Mouse (Mus musculus) heart, embryonic 16.5 days (tissue): ENCODE results near the gene Prnp. TPM values are rescaled to one million over a fixed set of nuclear protein-coding genes. Genes with fewer than 3 reads are reported as not detected.

ENCODE experiments used
- ATAC-seq: fragments of 200-750 bp; cut with Nextera tagmentation; replicated peaks from 2 replicates; pipeline ENCODE4 v1.8.0; 2017; ENCODE audit warnings: moderate number of reproducible peaks; ENCODE audit not compliant: insufficient read depth, low FRiP score; ENCODE audit errors: extremely low read depth
- H3K27ac ChIP-seq: fragments of 300-500 bp; sonication (generic); 2 replicates; pipeline ENCODE4 v1.5.1; 2014; ENCODE audit warnings: mild to moderate bottlenecking, low read length, control low read depth, moderate library complexity
- H3K27me3 ChIP-seq: fragments of 300-500 bp; sonication (generic); 2 replicates; pipeline ENCODE4 v1.6.1; 2014; ENCODE audit warnings: low read length, mixed read lengths; ENCODE audit not compliant: control insufficient read depth, insufficient read depth
- H3K36me3 ChIP-seq: fragments of 300-500 bp; sonication (generic); 2 replicates; pipeline ENCODE4 v1.6.1; 2014; ENCODE audit not compliant: control insufficient read depth, insufficient read depth
- H3K4me1 ChIP-seq: fragments of 300-500 bp; sonication (generic); 2 replicates; pipeline ENCODE4 v1.6.1; 2014; ENCODE audit warnings: low read length, mixed read lengths; ENCODE audit not compliant: control insufficient read depth, insufficient read depth
- H3K4me2 ChIP-seq: fragments of 300-500 bp; sonication (generic); 2 replicates; pipeline ENCODE4 v1.6.1; 2014; ENCODE audit warnings: low read depth, mild to moderate bottlenecking, control low read depth, low read length
- H3K4me3 ChIP-seq: fragments of 300-500 bp; sonication (generic); 2 replicates; pipeline ENCODE4 v1.5.1; 2014; ENCODE audit warnings: mild to moderate bottlenecking, control low read depth, low read length
- H3K9ac ChIP-seq: fragments of 300-500 bp; sonication (generic); 2 replicates; pipeline ENCODE4 v1.6.1; 2014; ENCODE audit warnings: low read length, control low read depth
- H3K9me3 ChIP-seq: fragments of 300-500 bp; sonication (generic); replicated peaks from 2 replicates; pipeline ENCODE4 v1.6.1; 2016; ENCODE audit warnings: low read length; ENCODE audit not compliant: control insufficient read depth
- WGBS: fragments of 180-500 bp; shearing (Covaris S2); extraction: QIAGEN DNeasy Blood & Tissue Kit; methylation state at CpG from one replicate; pipeline ENCODE4 v1.1.7; 2014; 5-methylcytosine and 5-hydroxymethylcytosine counted together
- polyA plus RNA-seq: library from polyadenylated mRNA; unstranded; fragments of >200 nt; fragmentation: Nextera tagmentation; extraction: Ambion mirVana; gene quantifications from 2 replicates; pipeline ENCODE4 v1.2.1, GENCODE M21; 2015

Prnp gene
- polyA plus RNA-seq, 1 experiment from 2014 or later, result 115 TPM

DNA sequence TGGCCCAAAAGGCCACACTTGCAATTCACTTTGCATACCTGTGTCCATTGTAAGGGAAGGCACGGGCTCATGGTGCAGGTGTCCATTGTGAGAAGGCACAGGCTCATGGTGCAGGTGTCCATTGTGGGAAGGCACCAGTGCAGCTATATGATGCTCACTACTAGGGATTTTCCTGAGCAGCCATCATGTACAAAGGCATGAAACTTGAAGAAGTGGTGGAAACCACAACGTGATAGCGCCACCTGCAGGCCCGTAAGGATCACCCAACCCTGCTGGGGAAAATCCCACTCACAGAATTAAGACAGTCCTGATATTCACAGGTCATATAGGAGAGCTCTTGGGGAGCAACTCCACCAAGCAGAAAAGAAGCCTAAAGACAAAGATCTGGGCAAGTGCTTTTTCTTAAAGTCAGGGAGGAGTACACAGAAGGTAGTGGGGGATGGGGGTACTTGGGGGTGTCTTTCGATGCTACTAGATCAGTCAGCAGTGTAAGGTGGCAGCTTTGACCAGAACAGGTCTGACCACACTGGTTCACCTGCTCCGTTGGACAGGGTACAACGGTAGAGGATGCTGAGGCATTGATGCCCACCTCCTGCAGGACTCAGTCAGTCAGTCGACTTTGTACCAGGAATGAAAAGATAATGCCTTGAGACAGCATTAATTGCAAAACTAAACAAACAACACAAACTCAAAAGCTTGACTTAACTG lies 29.8 kb downstream of the Prnp start:
- 42% methylated on average over 8 of the region's 8 CpGs for WGBS
- H3K9me3 ChIP-seq, result no peaks in the 10 kb centered on the region
- no peaks in the 10 kb centered on the region for H3K27me3 ChIP-seq
- H3K9ac ChIP-seq, result no peak overlapping the region
- peaks cover 7% of the 10 kb centered on the region for H3K36me3 ChIP-seq
- no peak overlapping the region for H3K4me2 ChIP-seq
- no peak overlapping the region for H3K27ac ChIP-seq
- peaks cover 9% of the 10 kb centered on the region; the same call in 1 of the 2 replicates for H3K4me1 ChIP-seq
- no peak for ATAC-seq
- no peak overlapping the region for H3K4me3 ChIP-seq

DNA sequence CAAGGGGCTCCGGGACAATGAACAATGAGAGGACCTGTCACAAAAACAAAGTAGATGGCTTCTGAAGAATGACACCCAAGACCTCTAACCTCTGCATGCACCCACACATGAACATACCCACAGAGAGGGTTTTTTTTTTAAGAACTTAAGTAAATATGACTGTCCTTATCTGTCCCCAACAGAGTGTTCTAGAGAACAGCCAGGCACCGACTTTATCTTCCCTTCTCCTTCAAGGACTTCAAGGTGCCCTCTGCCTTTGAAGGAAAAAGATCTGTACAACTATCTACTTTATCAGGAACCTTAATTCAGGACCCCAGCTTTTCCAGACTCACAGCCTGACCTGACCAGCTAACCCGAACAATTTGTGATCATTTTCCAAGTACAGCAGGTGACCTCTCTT lies 30.8 kb downstream of the Prnp start:
- Histone ChIP-seq H3K4me1 (peaks cover 3% of the 10 kb centered on the region; the same call in 1 of the 2 replicates), H3K4me3 (no peak overlapping the region), H3K9ac (no peak overlapping the region), H3K27me3 (no peaks in the 10 kb centered on the region), H3K4me2 (no peak overlapping the region), H3K27ac (no peak overlapping the region), H3K36me3 (peaks cover 7% of the 10 kb centered on the region), H3K9me3 (no peaks in the 10 kb centered on the region)
- 43% methylated on average over 3 of the region's 3 CpGs for WGBS
- no peak for ATAC-seq

DNA sequence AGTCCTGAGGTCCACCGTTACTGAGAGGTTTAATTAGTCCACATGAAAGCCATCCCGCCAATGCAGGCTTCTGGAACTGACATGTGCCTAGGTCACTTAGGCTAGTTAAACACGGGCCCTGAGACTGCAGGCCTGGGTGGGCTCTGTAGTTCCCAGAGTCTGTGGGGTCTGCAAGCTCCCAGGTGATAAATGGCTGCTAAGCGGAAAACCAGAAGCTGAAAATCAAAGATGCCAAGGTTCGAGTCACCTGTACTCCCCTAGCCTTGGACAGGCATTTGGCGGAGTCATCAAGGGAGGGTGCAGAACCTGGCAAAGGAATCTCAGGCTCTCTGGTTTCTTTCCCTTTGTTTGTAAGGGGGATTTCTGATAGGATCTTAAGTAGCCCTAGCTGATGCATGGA lies 31.8 kb downstream of the Prnp start:
- no peak overlapping the region for H3K27ac ChIP-seq
- H3K9ac ChIP-seq, result no peak overlapping the region
- no peaks in the 10 kb centered on the region for H3K4me1 ChIP-seq
- ATAC-seq, result no peak
- no peak overlapping the region for H3K4me2 ChIP-seq
- peaks cover 6% of the 10 kb centered on the region for H3K36me3 ChIP-seq
- no peaks in the 10 kb centered on the region for H3K9me3 ChIP-seq
- no peak overlapping the region for H3K4me3 ChIP-seq
- no peaks in the 10 kb centered on the region for H3K27me3 ChIP-seq
- WGBS, result 78% methylated on average over 6 of the region's 6 CpGs

DNA sequence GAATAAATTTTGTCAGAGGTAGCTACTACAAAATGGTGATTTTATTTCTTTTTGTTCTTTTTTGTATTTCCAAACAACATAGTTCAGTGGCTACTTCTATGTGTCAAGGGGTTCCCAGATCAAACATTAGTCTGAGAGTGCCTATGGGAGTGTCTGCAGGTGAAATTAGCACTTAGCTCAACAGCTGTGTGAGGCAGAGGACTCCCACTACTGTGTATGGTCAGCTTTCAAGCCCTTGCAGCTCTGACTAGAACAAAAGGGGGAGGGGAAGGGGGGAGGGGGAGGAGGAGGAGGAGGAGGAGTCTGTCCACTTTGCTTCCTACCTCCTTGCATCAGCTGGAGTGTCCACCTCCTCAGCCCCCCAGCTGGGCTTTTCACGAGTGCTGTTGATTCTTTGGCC lies 34.6 kb downstream of the Prnp start:
- Histone ChIP-seq H3K4me3 (no peak overlapping the region), H3K36me3 (no peaks in the 10 kb centered on the region), H3K27me3 (no peaks in the 10 kb centered on the region), H3K4me2 (no peak overlapping the region), H3K27ac (no peak overlapping the region), H3K4me1 (no peaks in the 10 kb centered on the region), H3K9me3 (no peaks in the 10 kb centered on the region), H3K9ac (no peak overlapping the region)
- no peak for ATAC-seq
- 35% methylated on average over 1 of the region's 1 CpGs for WGBS

DNA sequence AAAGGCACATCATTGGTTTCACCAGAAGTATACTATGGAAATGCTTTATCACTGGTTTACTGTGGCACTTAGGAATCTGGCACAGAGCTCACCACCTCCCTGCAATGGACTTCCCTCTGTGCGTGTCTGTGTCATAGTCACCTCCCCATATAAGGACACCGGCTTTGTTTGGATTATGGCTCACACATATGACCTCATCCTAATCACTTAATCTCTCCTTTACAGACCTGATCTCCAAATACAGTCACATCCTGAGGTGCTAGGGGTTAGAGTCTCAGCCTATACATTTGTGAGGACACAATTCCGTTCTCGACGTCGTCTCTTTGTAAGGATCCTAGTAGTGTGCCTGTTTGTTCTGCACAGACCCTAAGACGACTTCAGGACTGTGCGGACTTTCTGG lies 35.5 kb downstream of the Prnp start:
- H3K9me3 ChIP-seq, result no peaks in the 10 kb centered on the region
- H3K4me2 ChIP-seq, result no peak overlapping the region
- no peaks in the 10 kb centered on the region for H3K4me1 ChIP-seq
- H3K27me3 ChIP-seq, result no peaks in the 10 kb centered on the region
- H3K4me3 ChIP-seq, result no peak overlapping the region
- ATAC-seq, result no peak; the same call in 1 of the 2 replicates
- no peaks in the 10 kb centered on the region for H3K36me3 ChIP-seq
- 56% methylated on average over 8 of the region's 8 CpGs for WGBS
- H3K9ac ChIP-seq, result no peak overlapping the region
- no peak overlapping the region for H3K27ac ChIP-seq

DNA sequence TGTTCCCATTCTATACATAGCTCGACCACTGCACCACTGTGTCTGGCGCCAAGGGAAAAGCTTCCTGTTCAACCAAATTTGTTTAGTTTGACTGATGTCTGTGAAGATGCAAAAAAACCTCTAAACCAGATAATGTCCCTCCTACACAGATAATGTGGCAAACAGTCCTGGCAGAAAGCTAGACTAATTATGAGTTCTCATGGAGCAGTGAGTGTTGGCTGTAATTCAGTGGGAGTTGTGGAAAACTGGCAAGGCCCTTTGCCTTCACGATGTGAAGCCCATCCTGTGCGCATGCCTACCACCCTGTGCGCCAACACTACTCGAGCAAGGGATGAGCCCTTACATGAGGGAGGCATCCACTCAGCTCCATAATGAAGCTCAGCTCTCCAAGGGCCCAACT lies 36.0 kb downstream of the Prnp start:
- ATAC-seq, result no peak
- H3K4me1 ChIP-seq, result 0 out of 2 replicates have a peak, but pooled peaks cover 3% of the 10 kb centered on the region
- H3K4me3 ChIP-seq, result no peak overlapping the region
- WGBS, result 73% methylated on average over 6 of the region's 6 CpGs
- no peak overlapping the region for H3K27ac ChIP-seq
- H3K4me2 ChIP-seq, result no peak overlapping the region
- H3K9me3 ChIP-seq, result no peaks in the 10 kb centered on the region
- H3K9ac ChIP-seq, result no peak overlapping the region
- no peaks in the 10 kb centered on the region for H3K27me3 ChIP-seq
- H3K36me3 ChIP-seq, result no peaks in the 10 kb centered on the region

DNA sequence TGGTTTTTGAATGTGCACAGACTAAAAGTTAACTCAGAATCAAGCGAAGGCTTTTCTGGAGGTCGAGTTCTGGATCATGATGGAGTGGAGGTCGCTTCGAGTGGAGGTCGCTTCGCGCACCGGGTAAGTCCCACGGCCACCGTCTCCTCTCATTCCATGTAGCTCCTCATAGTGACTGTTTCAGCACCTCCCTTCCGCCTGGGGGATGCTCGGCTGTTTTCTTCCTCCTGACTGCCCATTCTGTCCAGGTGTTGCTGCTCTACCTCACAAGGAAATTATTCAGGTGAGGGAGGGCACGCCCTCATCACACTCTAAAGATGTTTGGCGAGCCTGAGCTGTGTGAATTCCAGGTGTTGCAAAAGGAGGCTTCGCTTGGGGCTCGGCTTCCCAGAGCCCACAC lies 36.6 kb downstream of the Prnp start:
- 0 out of 2 replicates have a peak, but pooled peaks cover 4% of the 10 kb centered on the region for H3K4me1 ChIP-seq
- 88% methylated on average over 16 of the region's 16 CpGs for WGBS
- no peak overlapping the region for H3K27ac ChIP-seq

DNA sequence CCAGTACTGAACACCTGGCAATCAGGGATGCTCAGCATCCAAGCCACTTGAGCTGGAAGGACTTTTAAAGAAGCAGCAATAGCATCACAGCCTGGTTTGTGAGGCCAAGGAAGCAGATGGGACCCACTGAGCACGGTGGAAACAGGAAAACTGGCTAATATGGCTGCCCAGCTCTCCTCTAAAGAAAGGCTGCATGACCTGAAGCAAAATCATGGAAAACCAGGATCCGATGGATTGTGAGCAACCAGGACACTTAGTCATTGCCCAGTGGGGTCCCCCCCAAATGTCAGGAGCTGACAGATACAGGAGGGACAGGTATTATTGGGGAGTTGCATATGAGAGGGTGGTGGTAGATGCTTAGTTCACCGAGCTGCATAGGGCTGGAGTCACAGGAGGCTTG lies 38.4 kb downstream of the Prnp start:
- peaks cover 7% of the 10 kb centered on the region; the same call in 1 of the 2 replicates for H3K4me1 ChIP-seq
- H3K4me2 ChIP-seq, result no peak overlapping the region
- H3K27me3 ChIP-seq, result no peaks in the 10 kb centered on the region
- WGBS, result 81% methylated on average over 3 of the region's 3 CpGs
- H3K36me3 ChIP-seq, result no peaks in the 10 kb centered on the region
- ATAC-seq, result no peak
- no peak overlapping the region for H3K9ac ChIP-seq
- no peaks in the 10 kb centered on the region for H3K9me3 ChIP-seq
- no peak overlapping the region for H3K27ac ChIP-seq
- no peak overlapping the region for H3K4me3 ChIP-seq

More for the DNA sequence above, 36.6 kb downstream of the Prnp start:
- Histone ChIP-seq H3K4me2 (no peak overlapping the region), H3K27me3 (no peaks in the 10 kb centered on the region), H3K9ac (no peak overlapping the region), H3K9me3 (no peaks in the 10 kb centered on the region), H3K36me3 (no peaks in the 10 kb centered on the region), H3K4me3 (no peak overlapping the region)
- ATAC-seq, result no peak

DNA sequence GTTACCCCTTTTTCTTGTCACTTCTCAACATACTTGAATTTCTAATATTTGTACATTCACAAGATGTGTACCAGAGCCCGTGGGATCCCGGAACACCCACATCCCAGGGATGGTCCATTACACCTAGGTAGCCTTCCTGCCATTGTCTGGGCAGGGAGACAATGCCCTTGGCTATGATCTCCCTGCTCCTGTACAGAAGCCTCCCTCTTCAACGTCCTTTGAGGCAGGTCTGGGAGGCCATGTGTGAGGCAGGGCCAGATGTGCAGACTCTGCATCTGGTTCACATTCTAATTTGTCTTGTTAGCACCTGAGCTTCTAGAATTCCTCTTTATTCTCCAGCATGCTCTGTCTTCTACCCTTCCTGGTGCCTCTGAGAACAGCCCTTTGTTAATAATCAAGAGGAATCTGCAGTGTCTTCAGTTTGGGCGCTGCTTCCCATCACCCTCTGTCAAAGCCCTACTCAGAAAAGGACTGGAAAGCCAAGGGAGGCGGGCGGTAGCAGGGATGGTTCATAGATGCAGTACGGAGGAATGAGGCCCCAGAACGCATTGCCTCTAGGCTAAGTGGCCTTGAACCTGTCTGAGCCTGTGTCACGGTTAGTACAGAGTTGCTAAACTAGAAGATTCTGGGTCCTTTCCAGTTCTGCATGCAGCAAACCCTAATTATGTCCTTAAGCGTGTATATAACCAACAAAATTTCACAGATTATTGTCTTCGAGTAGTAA lies 39.4 kb downstream of the Prnp start:
- Histone ChIP-seq H3K4me2 (no peak overlapping the region), H3K9ac (no peak overlapping the region), H3K4me3 (no peak overlapping the region), H3K36me3 (no peaks in the 10 kb centered on the region), H3K9me3 (no peaks in the 10 kb centered on the region), H3K27me3 (no peaks in the 10 kb centered on the region), H3K27ac (no peak overlapping the region), H3K4me1 (peaks cover 9% of the 10 kb centered on the region; the same call in 1 of the 2 replicates)
- WGBS, result 61% methylated on average over 11 of the region's 11 CpGs
- no peak for ATAC-seq
